Mouse (Mus musculus): ENCODE measurements around the gene Dapk3. TPM values are rescaled to one million over a fixed set of nuclear protein-coding genes. Genes with fewer than 3 reads are reported as not detected.
"Not testable (repeated sequence)": the region's sequence is repeated elsewhere in the genome, so short reads cannot be mapped to it uniquely, and the experiment has no call there.

The Dapk3 gene
- total RNA-seq, 2 experiments from 2014 or later, result 5.0 to 6.4 TPM

GRCm38 (mm10) chr10:81177491-81177925, 5.3 kb upstream of the Dapk3 start:
- ATAC-seq (replicated peaks; ENCODE audit: low FRiP score, poor library complexity, severe bottlenecking), result no peak

GRCm38 (mm10) chr10:81177958-81178712, 4.7 kb upstream of the Dapk3 start:
- ATAC-seq (replicated peaks; ENCODE audit: low FRiP score, poor library complexity, severe bottlenecking), result no peak

DNA sequence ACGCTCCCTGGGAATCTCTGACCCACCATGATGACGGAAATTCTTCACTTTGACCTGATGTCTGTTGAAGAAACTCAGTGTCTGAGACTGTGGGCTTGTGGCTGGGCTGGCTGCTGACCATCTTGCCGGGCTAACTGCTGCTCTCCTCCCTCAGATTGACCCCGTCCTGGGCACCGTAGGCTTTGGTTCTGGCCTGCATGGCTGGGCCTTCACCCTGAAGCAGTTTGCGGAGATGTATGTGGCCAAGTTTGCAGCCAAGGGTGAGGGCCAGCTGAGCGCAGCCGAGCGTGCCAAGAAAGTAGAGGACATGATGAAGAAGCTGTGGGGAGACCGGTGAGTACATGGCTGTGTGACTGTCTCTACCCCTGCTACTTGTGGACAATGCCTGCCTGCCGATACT, 3.9 kb upstream of the Dapk3 start:
- no peak for ATAC-seq (replicated peaks; ENCODE audit: low FRiP score, poor library complexity, severe bottlenecking)

GRCm38 (mm10) chr10:81179451-81180342, 3.1 kb upstream of the Dapk3 start:
- ATAC-seq (replicated peaks; ENCODE audit: low FRiP score, poor library complexity, severe bottlenecking), result no peak

DNA sequence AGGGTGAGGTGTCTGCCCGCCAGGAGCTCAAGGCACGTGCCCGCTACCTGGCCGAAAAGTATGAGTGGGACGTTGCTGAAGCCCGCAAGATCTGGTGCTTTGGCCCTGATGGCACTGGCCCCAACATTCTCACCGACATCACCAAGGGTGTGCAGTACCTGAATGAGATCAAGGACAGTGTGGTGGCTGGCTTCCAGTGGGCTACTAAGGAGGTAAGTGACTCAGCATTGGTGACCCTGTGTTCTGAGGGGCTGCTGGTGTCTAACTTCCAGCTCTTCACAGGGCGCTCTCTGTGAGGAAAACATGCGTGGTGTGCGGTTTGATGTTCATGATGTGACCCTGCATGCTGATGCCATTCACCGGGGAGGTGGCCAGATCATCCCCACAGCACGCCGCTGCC, 1.9 kb upstream of the Dapk3 start:
- no peak for ATAC-seq (replicated peaks; ENCODE audit: low FRiP score, poor library complexity, severe bottlenecking)

DNA sequence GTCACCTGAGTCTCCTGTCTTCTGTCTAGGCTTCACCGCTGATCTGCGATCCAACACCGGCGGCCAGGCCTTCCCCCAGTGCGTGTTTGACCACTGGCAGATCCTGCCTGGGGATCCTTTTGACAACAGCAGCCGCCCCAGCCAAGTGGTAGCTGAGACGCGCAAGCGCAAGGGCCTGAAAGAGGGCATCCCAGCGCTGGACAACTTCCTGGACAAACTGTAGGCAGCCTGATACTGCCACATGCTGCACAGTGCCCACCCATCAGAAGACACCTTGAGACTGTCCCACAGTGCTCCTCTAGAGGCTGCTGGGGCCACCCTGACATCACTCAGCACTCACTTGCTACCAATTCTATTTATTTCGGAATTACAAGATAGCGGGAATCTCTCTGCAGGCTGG, 945 bp upstream of the Dapk3 start:
- ATAC-seq (replicated peaks; ENCODE audit: low FRiP score, poor library complexity, severe bottlenecking), result not testable (repeated sequence)

GRCm38 (mm10) chr10:81183805-81184204, 1.0 kb downstream of the Dapk3 start, which contains the start of gene 4930442H23Rik:
TSS of gene 4930442H23Rik (minus strand) at chr10:81183849.
- no peak for ATAC-seq (replicated peaks; ENCODE audit: low FRiP score, poor library complexity, severe bottlenecking)

GRCm38 (mm10) chr10:81184765-81185164, 2.0 kb downstream of the Dapk3 start:
- ATAC-seq (replicated peaks; ENCODE audit: low FRiP score, poor library complexity, severe bottlenecking), result no peak

DNA sequence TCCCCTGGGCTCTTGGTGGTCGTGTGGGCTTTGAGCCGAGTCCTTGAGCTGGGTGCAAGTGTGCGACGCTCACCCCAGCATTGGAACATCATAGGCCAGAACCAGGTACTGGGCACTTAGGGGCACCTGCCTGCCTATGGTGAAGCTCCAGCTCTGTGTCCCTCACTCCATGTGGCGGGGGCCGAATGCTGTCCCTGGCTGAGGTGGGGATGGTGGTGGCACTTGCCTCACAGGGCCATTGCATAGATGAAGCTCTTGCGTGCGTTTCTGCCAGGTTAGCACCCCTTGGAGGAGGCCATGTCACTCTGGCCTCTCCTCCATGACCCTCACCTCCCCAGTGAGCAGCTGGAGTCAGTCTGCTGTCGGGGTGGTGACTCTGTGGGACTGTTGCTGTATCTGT, 4.4 kb downstream of the Dapk3 start:
- no peak for ATAC-seq (replicated peaks; ENCODE audit: low FRiP score, poor library complexity, severe bottlenecking)

GRCm38 (mm10) chr10:81189821-81190220, 7.0 kb downstream of the Dapk3 start:
- ATAC-seq (replicated peaks; ENCODE audit: low FRiP score, poor library complexity, severe bottlenecking), result no peak

GRCm38 (mm10) chr10:81190236-81190911, 7.6 kb downstream of the Dapk3 start:
- ATAC-seq (replicated peaks; ENCODE audit: low FRiP score, poor library complexity, severe bottlenecking), result no peak

- ATAC-seq (replicated peaks; ENCODE audit: low FRiP score, poor library complexity, severe bottlenecking), result no peak
Observed at GRCm38 (mm10) chr10:81190912-81191321, 8.1 kb downstream of the Dapk3 start.

- ATAC-seq (replicated peaks; ENCODE audit: low FRiP score, poor library complexity, severe bottlenecking), result no peak
Observed at GRCm38 (mm10) chr10:81191342-81191982, 8.7 kb downstream of the Dapk3 start.

DNA sequence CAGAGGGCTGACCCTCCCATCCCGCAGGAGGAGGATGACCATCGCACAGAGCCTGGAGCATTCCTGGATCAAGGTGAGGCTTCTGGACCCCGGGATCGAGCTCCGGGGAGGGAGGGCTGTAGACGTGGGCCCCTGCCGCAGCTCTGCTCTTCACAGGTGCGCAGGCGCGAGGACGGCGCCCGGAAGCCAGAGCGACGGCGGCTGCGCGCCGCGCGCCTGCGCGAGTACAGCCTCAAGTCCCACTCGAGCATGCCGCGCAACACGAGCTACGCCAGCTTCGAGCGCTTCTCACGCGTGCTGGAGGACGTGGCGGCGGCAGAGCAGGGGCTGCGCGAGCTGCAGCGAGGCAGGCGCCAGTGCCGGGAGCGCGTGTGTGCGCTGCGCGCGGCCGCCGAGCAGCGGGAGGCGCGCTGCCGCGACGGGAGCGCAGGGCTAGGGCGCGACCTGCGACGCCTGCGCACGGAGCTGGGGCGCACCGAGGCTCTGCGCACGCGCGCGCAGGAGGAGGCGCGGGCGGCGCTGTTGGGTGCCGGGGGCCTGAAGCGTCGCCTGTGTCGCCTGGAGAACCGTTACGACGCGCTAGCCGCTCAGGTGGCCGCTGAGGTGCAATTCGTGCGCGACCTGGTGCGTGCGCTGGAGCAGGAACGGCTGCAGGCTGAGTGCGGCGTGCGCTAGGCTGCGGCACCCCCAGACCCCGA, 9.6 kb downstream of the Dapk3 start:
- ATAC-seq (replicated peaks; ENCODE audit: low FRiP score, poor library complexity, severe bottlenecking), result peak; percentile 31; the same call in 1 of the 2 replicates

GRCm38 (mm10) chr10:81192968-81193501, 10.2 kb downstream of the Dapk3 start:
- no peak for ATAC-seq (replicated peaks; ENCODE audit: low FRiP score, poor library complexity, severe bottlenecking)

- no peak for ATAC-seq (replicated peaks; ENCODE audit: low FRiP score, poor library complexity, severe bottlenecking)
Observed at GRCm38 (mm10) chr10:81193991-81194774, 11.4 kb downstream of the Dapk3 start.

DNA sequence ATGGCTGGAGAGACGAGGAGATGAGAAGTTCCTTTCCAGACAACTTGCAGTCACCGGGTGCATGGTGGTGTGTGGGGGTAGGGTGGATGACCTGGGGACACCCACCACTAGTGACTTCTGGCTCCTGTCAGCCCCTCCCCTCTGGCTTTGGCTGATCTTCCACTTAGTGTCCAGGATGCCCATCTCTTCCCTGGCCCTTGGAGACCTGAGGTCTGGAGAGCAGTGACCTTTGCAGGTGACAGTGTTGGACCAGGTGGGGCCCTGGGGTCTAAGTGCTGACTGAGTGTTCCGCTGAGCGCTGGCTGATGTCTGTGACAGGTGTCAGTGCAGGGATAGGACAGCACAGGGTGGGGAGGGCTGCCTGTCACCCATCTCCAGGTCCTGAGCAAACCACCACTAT, 12.5 kb downstream of the Dapk3 start:
- no peak for ATAC-seq (replicated peaks; ENCODE audit: low FRiP score, poor library complexity, severe bottlenecking)

GRCm38 (mm10) chr10:81196470-81197065, 13.8 kb downstream of the Dapk3 start:
- no peak for ATAC-seq (replicated peaks; ENCODE audit: low FRiP score, poor library complexity, severe bottlenecking)

Data from erythroid progenitor cell, adult 5-6 weeks (primary cell).